Mouse (Mus musculus) adrenal gland, adult (tissue): Measurements from ENCODE around the gene Rnf41.

Source experiments
- DNase-seq, 2 experiments: peaks; one replicate each; pipeline ENCODE4 v3.0.0; 2022 to 2023; ENCODE audit warnings: low spot score in 1 of 2; ENCODE audit not compliant: inconsistent age in 2 of 2

Gene Rnf41

DNA sequence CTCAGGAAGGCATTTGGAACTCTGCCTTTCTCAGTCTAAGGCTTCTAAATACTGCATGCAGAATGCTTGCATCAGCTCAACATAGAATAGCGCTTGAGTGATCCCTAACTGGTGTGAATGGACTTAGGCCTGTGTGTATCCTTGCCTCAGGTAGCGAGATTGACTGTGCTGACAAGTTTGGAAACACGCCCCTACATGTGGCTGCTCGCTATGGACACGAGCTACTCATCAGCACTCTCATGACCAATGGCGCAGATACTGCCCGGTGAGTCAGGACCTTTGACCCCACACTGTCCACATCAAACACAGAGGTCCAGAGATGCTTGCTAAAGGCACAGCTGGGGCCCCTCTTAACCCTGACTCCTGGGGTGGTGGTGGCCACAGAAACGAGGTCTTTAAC is 29.0 kb upstream of the Rnf41 start:
- no peak for DNase-seq

DNA sequence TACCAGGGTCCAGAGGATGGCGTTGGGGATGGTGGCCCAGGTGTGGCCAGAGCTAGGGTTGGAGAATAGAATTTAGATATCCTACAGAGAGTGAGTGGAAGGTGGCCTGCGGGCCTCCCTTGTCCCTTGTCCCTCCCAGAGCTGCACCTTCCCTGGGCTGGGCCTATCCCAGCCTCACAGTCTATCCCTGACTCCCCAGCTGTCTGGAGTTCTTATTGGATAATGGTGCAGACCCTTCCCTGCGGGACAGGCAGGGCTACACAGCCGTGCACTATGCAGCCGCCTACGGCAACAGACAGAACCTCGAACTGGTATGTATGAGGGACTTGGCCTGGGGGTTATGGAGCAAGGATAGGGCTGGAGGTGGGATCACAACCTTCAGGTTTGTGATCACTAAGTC is 25.6 kb upstream of the Rnf41 start:
- DNase-seq: no peak

DNA sequence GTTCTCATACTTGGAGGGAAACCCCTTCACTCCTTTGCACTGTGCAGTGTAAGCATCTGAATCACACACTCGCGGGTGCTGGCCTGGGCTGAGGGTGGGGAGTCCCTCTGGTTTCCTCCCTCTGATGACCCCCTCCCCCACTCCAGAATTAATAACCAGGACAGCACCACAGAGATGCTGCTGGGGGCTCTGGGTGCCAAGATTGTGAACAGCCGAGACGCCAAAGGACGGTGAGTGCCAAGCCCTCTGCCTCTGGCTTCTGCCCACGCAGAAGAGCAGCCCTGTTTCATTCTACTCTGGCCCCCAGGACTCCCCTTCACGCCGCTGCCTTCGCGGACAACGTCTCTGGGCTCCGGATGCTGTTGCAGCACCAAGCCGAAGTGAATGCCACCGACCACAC is 22.5 kb upstream of the Rnf41 start:
- DNase-seq: no peak

DNA sequence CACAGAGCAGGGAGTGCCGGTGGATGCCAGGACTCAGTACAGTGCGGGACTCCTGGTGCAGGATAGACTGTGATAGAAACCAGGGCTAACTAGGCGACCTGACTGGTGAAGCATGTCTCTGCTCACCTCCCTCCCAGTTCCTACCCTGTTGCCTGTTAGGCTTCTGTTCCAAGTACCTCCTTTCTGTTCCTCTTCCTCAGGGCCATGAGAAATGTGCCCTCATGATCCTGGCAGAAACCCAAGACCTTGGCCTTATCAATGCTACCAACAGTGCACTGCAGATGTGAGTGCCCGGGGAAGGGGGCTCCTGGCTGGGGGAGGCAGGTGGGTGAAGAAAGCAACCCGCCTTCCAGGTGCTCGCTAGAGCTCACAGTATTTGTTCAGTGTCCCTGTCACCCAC is 21.9 kb upstream of the Rnf41 start:
- DNase-seq: peak; percentile 89 to 95

DNA sequence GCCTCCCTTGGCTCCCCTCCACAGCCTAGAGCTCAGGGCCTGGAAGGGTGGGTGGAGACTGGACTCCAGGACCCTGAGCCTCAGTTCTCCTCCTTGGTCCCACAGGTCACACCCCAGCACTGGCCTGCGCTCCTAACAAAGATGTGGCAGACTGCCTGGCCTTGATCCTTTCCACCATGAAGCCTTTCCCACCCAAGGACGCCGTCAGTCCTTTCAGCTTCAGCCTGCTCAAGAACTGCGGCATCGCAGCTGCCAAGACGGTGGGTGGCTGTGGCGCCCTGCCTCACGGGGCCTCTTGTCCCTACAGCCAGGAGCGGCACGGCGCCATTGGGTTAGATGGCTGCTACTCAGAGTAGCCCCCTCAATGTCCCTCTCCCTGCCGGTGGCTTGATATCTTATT is 21.1 kb upstream of the Rnf41 start:
- DNase-seq: peak; percentile 79 to 85

- peak in 1 of 2 experiments; percentile 46 for DNase-seq
These were observed 19.6 kb upstream of the Rnf41 start for GRCm38 (mm10) chr10:128391850-128392249.

- DNase-seq: peak in 1 of 2 experiments; percentile 45
These were observed 15.3 kb upstream of the Rnf41 start for GRCm38 (mm10) chr10:128396017-128396673.

GRCm38 (mm10) chr10:128396716-128397264 is 14.7 kb upstream of the Rnf41 start:
- DNase-seq: peak; percentile 63 to 68

DNA sequence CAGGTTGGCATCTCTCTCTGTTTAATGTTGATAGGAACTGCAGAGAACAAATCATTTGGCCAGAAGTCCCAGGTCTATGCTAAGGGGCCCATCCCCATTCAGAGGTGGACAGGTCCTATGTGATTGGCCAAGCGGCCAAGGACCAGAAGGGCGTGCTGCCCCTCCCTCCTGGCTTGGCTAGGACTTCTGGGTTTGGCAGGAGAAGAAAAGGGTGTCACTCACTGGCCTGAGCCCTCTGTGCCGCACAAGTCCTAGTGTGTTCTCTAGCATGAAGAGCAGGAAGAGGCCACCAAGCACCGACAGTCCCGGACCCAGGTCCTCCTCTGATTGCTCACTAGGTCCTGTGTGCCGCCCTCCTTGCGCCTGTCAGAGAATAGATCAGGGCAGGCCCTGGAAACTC is 14.0 kb upstream of the Rnf41 start:
- DNase-seq: peak; percentile 56 to 70

GRCm38 (mm10) chr10:128400338-128400737 is 11.1 kb upstream of the Rnf41 start:
- no peak for DNase-seq

DNA sequence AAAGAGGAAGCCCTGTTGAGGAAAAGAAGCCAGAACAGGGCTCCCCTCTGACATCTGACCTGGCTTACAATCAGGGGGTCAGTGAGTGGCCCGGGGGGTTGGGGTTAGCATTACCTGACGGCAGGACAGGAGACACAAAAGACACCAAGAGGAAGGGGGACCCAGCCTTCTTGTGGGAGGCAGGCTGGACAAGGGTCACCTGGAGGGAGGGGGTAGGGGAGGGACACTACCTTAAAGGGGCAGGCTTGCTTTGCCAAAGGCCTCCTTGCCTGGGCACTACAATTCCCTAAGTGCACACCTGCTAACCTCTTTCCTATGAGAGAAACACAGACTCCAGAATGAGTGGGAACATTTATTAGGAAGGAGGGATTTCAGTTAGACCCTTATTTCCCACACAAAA is 10.4 kb upstream of the Rnf41 start, which contains the start of gene Slc39a5:
Gene Slc39a5 (minus strand): TSS at position 174 of the 400 bp plus-strand sequence.
- DNase-seq: no peak

DNA sequence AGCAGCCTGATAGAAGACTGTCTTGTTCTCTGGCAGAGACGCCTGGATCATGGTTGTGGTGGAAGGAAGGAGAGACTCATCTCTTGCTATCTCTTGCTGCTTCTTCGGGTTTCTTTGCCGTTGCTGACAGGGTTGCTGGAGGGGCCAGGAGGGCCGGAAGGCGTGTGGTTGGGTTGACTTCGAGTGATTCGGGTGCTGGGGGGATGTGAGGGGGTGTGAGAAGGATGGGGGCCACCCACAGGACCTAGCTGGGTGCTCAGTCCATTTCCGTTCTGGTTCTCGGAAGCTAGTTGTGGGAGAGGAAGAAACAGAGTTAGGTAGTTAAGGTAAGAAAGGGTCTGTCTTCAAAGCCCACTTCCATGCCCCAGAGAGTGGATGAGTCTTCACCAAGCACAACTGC is 9.8 kb upstream of the Rnf41 start:
- DNase-seq: no peak

DNA sequence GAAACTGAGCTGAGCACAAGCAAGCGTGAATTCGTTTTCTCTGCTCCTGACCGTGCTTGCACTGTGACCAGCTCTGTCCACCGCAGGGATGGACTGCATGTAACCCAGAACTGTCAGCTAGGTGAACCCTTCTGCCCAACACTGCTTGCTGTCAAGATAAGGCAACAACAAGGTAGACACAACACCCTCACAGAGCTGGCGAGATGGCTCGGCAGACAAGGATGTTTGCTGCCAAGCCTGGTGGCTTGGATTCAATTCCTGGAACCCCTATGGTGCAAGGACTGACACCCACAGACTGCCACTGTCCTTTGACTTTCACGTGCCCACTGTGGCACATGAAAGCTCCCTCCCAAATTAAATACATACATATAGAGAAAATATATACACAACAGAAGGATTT is 7.5 kb upstream of the Rnf41 start:
- DNase-seq: no peak

- peak in 1 of 2 experiments; percentile 54 for DNase-seq
These were observed 2.6 kb upstream of the Rnf41 start for GRCm38 (mm10) chr10:128408591-128409535.

DNA sequence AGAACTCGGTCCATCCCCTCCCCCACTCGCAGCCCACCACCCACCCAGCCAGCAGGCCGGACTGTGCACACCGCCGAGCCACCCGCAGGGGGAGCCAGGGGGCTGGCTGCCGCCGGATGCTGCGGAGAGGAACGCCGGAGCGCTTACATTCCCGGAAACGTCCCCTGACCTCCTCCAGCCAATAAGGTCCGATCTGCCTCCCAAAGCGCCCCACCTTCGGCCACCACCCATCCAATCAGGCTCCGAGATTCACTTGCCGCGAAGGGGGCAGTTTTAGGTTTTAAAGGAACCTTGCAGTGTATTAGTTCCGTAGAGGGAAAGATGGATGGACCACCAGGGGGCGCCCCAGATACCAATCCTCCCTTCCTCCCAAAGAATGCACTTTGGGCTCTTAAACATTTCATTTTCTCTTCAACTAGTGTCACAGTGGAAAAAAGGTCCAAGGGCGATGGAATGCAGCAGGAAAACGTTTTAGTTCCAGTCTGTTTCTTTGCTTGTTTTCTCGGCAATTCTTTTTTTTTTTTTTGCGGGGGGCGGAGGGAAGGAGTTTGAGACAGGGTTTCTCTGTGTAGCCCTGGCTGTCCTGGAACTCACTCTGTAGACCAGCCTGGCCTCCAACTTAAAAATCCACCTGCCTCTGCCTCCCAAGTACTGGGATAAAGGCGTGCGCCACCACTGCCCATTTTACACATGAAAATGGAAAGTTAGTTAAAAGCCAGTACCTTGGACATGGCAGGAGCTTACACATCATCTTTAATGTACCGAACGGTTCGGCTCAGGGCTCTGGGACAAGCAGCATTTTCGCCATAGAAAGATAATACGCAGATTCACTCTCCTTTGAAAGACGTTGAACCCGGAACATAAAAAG is 1.5 kb upstream of the Rnf41 start:
- DNase-seq: peak; percentile 98 to 99

- peak in 1 of 2 experiments; percentile 57 for DNase-seq
These were observed 954 bp upstream of the Rnf41 start for GRCm38 (mm10) chr10:128410560-128410845.

DNA sequence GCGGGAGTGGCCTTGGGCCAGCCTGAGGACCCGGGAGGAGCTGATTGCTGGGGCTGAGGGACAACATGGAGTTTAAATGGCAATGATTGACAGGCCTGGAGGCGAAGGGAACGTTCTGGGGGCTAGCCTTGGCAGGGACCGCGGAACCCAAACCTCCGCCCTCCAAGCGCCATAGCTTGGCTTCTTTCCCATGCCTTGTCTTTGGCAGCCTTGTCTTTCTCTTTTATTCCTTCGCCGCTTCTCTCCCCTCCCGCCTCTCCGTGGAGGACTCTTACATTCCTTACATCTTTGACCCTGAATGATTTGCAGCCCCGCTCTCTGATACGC is 561 bp downstream of the Rnf41 start:
- DNase-seq: no peak

DNA sequence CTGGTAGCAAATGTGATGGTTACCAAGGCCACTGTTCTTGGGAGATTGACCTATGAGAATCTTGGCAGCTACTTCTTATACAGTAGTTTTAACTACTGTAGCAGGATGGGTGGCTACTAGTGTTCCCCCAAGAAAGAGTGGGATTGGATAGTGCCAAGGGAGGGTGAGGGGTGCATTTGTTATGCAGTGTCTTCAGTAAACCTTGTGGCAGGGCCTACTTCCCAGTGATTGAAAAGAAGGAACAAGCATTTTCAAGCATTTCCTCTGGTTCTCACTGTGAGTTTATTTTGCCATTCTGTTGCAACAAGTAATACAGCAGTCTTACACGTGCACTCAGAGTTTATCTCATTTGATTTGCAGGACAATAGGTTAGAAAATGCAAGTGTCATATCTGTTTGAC is 1.1 kb downstream of the Rnf41 start:
- no peak for DNase-seq

DNA sequence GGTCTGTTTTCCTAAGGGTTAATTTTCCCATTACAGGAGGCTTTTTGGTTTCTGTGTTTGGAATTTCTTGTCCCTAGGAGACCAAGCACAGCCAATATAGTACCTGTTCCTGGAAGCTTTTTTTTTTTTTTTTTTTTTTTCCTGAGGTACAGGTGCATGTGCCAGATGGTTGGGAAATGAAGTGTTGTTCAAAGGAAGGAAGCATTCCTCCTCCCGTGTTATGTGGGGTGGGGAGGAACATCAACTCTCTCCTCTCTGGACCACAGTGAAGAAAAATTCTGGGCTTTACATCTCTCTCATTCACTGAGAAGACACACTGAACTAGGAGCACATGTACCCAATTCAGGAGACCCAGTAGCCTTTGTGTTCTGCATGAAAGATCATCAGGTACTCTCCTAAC is 1.6 kb downstream of the Rnf41 start:
- no peak for DNase-seq

GRCm38 (mm10) chr10:128414848-128415247 is 3.4 kb downstream of the Rnf41 start:
- DNase-seq: no peak

GRCm38 (mm10) chr10:128422426-128422825 is 11.0 kb downstream of the Rnf41 start:
- no peak for DNase-seq
